Mouse (Mus musculus) granulocyte monocyte progenitor cell, adult 5-6 weeks (primary cell): ENCODE measurements around the gene Eif4g1. TPM values are rescaled to one million over a fixed set of nuclear protein-coding genes. Genes with fewer than 3 reads are reported as not detected.

ENCODE experiments used
- ATAC-seq: replicated peaks from 2 replicates; pipeline ENCODE4 v1.8.0; 2016; ENCODE audit warnings: mild to moderate bottlenecking, moderate TSS enrichment, inconsistent platforms; ENCODE audit not compliant: poor library complexity, severe bottlenecking
- total RNA-seq, 2 experiments: library from RNA; stranded (forward) in 1 of 2; stranded (reverse) in 1 of 2; fragments of 200-712, 200-1000 nt in 1 of 2; fragments of >200 nt in 1 of 2; fragmentation: Nextera tagmentation in 1 of 2; gene quantifications; 2 replicates each; pipeline ENCODE4 v1.2.3; 2014 to 2017

Gene Eif4g1
- total RNA-seq, 2 experiments from 2014 or later = 242 to 312 TPM

- ATAC-seq = no peak
Observed at GRCm38 (mm10) chr16:20722736-20723135, 54.6 kb downstream of the Eif4g1 start.

GRCm38 (mm10) chr16:20723247-20723646 is 55.1 kb downstream of the Eif4g1 start:
- no peak for ATAC-seq

- peak; percentile 95 for ATAC-seq
Observed at GRCm38 (mm10) chr16:20724338-20724748, 56.2 kb downstream of the Eif4g1 start.

GRCm38 (mm10) chr16:20725321-20725720 is 57.2 kb downstream of the Eif4g1 start:
- no peak for ATAC-seq

- no peak for ATAC-seq
Observed at GRCm38 (mm10) chr16:20725750-20726149, 57.6 kb downstream of the Eif4g1 start.

- no peak for ATAC-seq
Observed at GRCm38 (mm10) chr16:20726384-20726783, 58.3 kb downstream of the Eif4g1 start.

GRCm38 (mm10) chr16:20730293-20730711 is 62.2 kb downstream of the Eif4g1 start:
- no peak for ATAC-seq

GRCm38 (mm10) chr16:20731688-20732087 is 63.6 kb downstream of the Eif4g1 start:
- ATAC-seq = peak; percentile 59

GRCm38 (mm10) chr16:20732251-20732924 is 64.3 kb downstream of the Eif4g1 start:
- no peak for ATAC-seq

GRCm38 (mm10) chr16:20732925-20733730 is 65.0 kb downstream of the Eif4g1 start, which contains the start of gene Chrd:
TSS of gene Chrd (plus strand) at chr16:20733127.
- peak; percentile 37 for ATAC-seq

GRCm38 (mm10) chr16:20733731-20734730 is 65.9 kb downstream of the Eif4g1 start, which contains the start of gene Thpo:
TSS of gene Thpo (minus strand) at chr16:20734511.
- no peak for ATAC-seq

- ATAC-seq = no peak
Observed at GRCm38 (mm10) chr16:20735651-20736050, 67.5 kb downstream of the Eif4g1 start.

GRCm38 (mm10) chr16:20736168-20736567 is 68.1 kb downstream of the Eif4g1 start:
- ATAC-seq = no peak

- no peak for ATAC-seq
Observed at GRCm38 (mm10) chr16:20736823-20737222, 68.7 kb downstream of the Eif4g1 start.

- no peak for ATAC-seq
Observed at GRCm38 (mm10) chr16:20739845-20740244, 71.7 kb downstream of the Eif4g1 start.

Other genes starting within 250 kb of the Eif4g1 start
- 16.4 and 26.3 TPM in 2 replicates for gene Abcc5, start 241.9 kb upstream of the Eif4g1 start, total RNA-seq (2014; fragmentation: Nextera tagmentation)
- gene Abcc5, start 241.9 kb upstream of the Eif4g1 start, total RNA-seq (2017) = 10.7 and 17.9 TPM in 2 replicates
- gene Eif2b5, start 169.5 kb upstream of the Eif4g1 start, total RNA-seq (2014; fragmentation: Nextera tagmentation) = 61.7 and 84.4 TPM in 2 replicates
- 87.0 and 90.0 TPM in 2 replicates for gene Eif2b5, start 169.5 kb upstream of the Eif4g1 start, total RNA-seq (2017)
- gene Dvl3, start 151.3 kb upstream of the Eif4g1 start, total RNA-seq (2014; fragmentation: Nextera tagmentation) = 26.4 and 30.7 TPM in 2 replicates
- 2.0 and 2.3 TPM in 2 replicates for gene Dvl3, start 151.3 kb upstream of the Eif4g1 start, total RNA-seq (2017)
- 206 and 247 TPM in 2 replicates for gene Ap2m1, start 132.8 kb upstream of the Eif4g1 start, total RNA-seq (2014; fragmentation: Nextera tagmentation)
- gene Ap2m1, start 132.8 kb upstream of the Eif4g1 start, total RNA-seq (2017) = 175 and 225 TPM in 2 replicates
- 33.0 and 42.3 TPM in 2 replicates for gene Abcf3, start 119.7 kb upstream of the Eif4g1 start, total RNA-seq (2014; fragmentation: Nextera tagmentation)
- 55.1 and 96.9 TPM in 2 replicates for gene Abcf3, start 119.7 kb upstream of the Eif4g1 start, total RNA-seq (2017)
- not detected in 2 replicates for gene Vwa5b2, start 78.8 kb upstream of the Eif4g1 start, total RNA-seq (2014; fragmentation: Nextera tagmentation)
- not detected in 2 replicates for gene Vwa5b2, start 78.8 kb upstream of the Eif4g1 start, total RNA-seq (2017)
- 34.5 and 65.8 TPM in 2 replicates for gene Eef1akmt4, start 56.7 kb upstream of the Eif4g1 start, total RNA-seq (2014; fragmentation: Nextera tagmentation)
- gene Eef1akmt4, start 56.7 kb upstream of the Eif4g1 start, total RNA-seq (2017) = 12.4 and 15.5 TPM in 2 replicates
- gene Gm49333, start 56.7 kb upstream of the Eif4g1 start, total RNA-seq (2014; fragmentation: Nextera tagmentation) = not detected in 2 replicates
- not detected in 2 replicates for gene Gm49333, start 56.7 kb upstream of the Eif4g1 start, total RNA-seq (2017)
- gene Alg3, start 56.6 kb upstream of the Eif4g1 start, total RNA-seq (2014; fragmentation: Nextera tagmentation) = 39.6 and 41.2 TPM in 2 replicates
- gene Alg3, start 56.6 kb upstream of the Eif4g1 start, total RNA-seq (2017) = 18.2 and 25.2 TPM in 2 replicates
- gene Camk2n2, start 47.0 kb upstream of the Eif4g1 start, total RNA-seq (2014; fragmentation: Nextera tagmentation) = 0.56 TPM in 1 of 2 replicates, not detected in the other
- gene Camk2n2, start 47.0 kb upstream of the Eif4g1 start, total RNA-seq (2017) = 0.43 and 1.8 TPM in 2 replicates
- gene Ece2, start 38.5 kb upstream of the Eif4g1 start, total RNA-seq (2014; fragmentation: Nextera tagmentation) = 0.77 TPM in 1 of 2 replicates, not detected in the other
- gene Ece2, start 38.5 kb upstream of the Eif4g1 start, total RNA-seq (2017) = 1.3 TPM in 1 of 2 replicates, not detected in the other
- gene Psmd2, start 16.7 kb upstream of the Eif4g1 start, total RNA-seq (2014; fragmentation: Nextera tagmentation) = 144 and 149 TPM in 2 replicates
- gene Psmd2, start 16.7 kb upstream of the Eif4g1 start, total RNA-seq (2017) = 215 and 220 TPM in 2 replicates
- gene Fam131a, start 24.9 kb downstream of the Eif4g1 start, total RNA-seq (2014; fragmentation: Nextera tagmentation) = 1.6 TPM in 1 of 2 replicates, not detected in the other
- gene Fam131a, start 24.9 kb downstream of the Eif4g1 start, total RNA-seq (2017) = 0.43 TPM in 1 of 2 replicates, not detected in the other
- gene Polr2h, start 49.4 kb downstream of the Eif4g1 start, total RNA-seq (2014; fragmentation: Nextera tagmentation) = 62.4 and 81.5 TPM in 2 replicates
- 61.8 and 91.6 TPM in 2 replicates for gene Polr2h, start 49.4 kb downstream of the Eif4g1 start, total RNA-seq (2017)
- 2.6 and 6.0 TPM in 2 replicates for gene Clcn2, start 49.4 kb downstream of the Eif4g1 start, total RNA-seq (2014; fragmentation: Nextera tagmentation)
- gene Clcn2, start 49.4 kb downstream of the Eif4g1 start, total RNA-seq (2017) = 1.9 and 3.8 TPM in 2 replicates
- gene Chrd, start 64.8 kb downstream of the Eif4g1 start, total RNA-seq (2014; fragmentation: Nextera tagmentation) = not detected in 2 replicates
- gene Chrd, start 64.8 kb downstream of the Eif4g1 start, total RNA-seq (2017) = not detected in 2 replicates
- not detected in 2 replicates for gene Thpo, start 66.2 kb downstream of the Eif4g1 start, total RNA-seq (2014; fragmentation: Nextera tagmentation)
- not detected in 2 replicates for gene Thpo, start 66.2 kb downstream of the Eif4g1 start, total RNA-seq (2017)